In the genomic region with DNA sequence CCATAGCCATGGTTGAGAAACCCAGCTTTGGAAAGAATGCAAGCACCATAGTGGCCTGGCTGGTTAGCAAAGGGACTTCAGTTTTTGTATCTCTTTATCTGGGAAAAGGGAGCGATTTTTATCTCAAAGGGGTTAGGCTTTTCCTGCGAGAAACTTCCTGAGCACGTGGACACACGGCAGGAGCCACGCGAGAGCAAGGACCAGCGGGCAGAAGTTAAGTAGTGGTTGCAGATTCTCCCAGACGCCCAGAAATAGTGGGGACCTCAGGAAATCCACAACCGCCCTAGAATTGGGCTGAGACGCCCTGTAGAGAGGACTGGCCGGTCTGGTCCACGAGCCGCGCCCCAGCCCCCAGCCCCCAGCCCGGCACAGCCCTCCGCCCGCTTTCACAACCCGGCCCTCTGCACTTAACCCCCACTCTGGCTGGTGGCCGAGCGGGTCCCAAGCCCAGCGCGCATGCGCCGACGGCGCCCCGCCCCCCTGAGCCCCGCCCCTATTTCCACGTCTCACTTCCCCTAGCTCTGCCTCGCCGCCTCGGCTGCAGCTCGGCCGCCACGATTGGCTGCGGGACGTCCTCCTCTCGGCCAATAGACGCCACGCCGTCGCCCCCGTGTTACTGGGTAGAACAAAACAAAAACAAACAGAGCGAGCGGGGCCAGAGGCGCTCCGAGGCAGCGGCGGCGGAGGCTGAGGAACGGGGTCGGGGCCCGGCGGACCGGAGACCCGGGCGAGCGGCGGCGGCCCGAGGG, we compare ENCODE assay signal across 8 mouse cellular contexts. TPM values are rescaled to one million over a fixed set of nuclear protein-coding genes. Genes with fewer than 3 reads are reported as not detected.
DNase-seq lines count a peak whose midpoint lies in the region; ATAC-seq lines count a peak whose summit lies in the region.

No protein-coding gene starts in this region.

- peak overlapping the region; percentile 92 for H3K27ac ChIP-seq in forebrain, embryonic 10.5 days
- peak overlapping the region; percentile 86 for H3K27ac ChIP-seq in heart, embryonic 16.5 days (ENCODE audit: low read length)
- peak overlapping the region; percentile 92 for H3K27ac ChIP-seq in liver, embryonic 15.5 days (replicated peaks)
- H3K27ac ChIP-seq in neural tube, embryonic 12.5 days = peak overlapping the region; percentile 80

- peak; percentile 91 for DNase-seq in c-Kit-negative CD71-positive TER-119-positive erythroid progenitor cells, embryonic 14.5 days (ENCODE audit: low read depth, low spot score)
- DNase-seq in forebrain, embryonic 10.5 days (ENCODE audit: extremely low spot score, low spot score) = peak; percentile 99
- DNase-seq in kidney, postnatal 36 days = peak; percentile 96 to 97
- peak; percentile 92 for DNase-seq in telencephalon, adult 2 months (ENCODE audit: low read depth, low spot score)

- no peaks in the 10 kb centered on the region for H3K36me3 ChIP-seq in forebrain, embryonic 10.5 days (replicated peaks)
- no peaks in the 10 kb centered on the region for H3K36me3 ChIP-seq in heart, embryonic 16.5 days (ENCODE audit: control insufficient read depth, insufficient read depth)
- no peaks in the 10 kb centered on the region for H3K36me3 ChIP-seq in liver, embryonic 15.5 days (replicated peaks)
- no peaks in the 10 kb centered on the region for H3K36me3 ChIP-seq in neural tube, embryonic 12.5 days

- H3K9ac ChIP-seq in heart, embryonic 16.5 days (ENCODE audit: low read length) = peak overlapping the region; percentile 93
- peak overlapping the region; percentile 89 for H3K9ac ChIP-seq in liver, embryonic 15.5 days
- peak overlapping the region; percentile 92 for H3K9ac ChIP-seq in neural tube, embryonic 12.5 days

- no peaks in the 10 kb centered on the region for H3K27me3 ChIP-seq in forebrain, embryonic 10.5 days (ENCODE audit: poor library complexity, severe bottlenecking)
- no peaks in the 10 kb centered on the region for H3K27me3 ChIP-seq in heart, embryonic 16.5 days (ENCODE audit: control insufficient read depth, insufficient read depth, low read length)
- H3K27me3 ChIP-seq in liver, embryonic 15.5 days = no peaks in the 10 kb centered on the region
- H3K27me3 ChIP-seq in neural tube, embryonic 12.5 days (replicated peaks) = no peaks in the 10 kb centered on the region

- ATAC-seq in CD4-positive, CD25-positive, alpha-beta regulatory T cell, adult 4 months = peak; percentile 71
- ATAC-seq in heart, embryonic 16.5 days (replicated peaks; ENCODE audit: extremely low read depth, insufficient read depth, low FRiP score) = peak; percentile 97
- ATAC-seq in liver, embryonic 15.5 days (ENCODE audit: insufficient read depth) = peak; percentile 96
- peak; percentile 98 for ATAC-seq in neural tube, embryonic 12.5 days (ENCODE audit: low FRiP score, low read depth)

- H3K4me1 ChIP-seq in forebrain, embryonic 10.5 days = peaks cover 30% of the 10 kb centered on the region
- H3K4me1 ChIP-seq in heart, embryonic 16.5 days (ENCODE audit: control insufficient read depth, insufficient read depth, low read length) = peaks cover 27% of the 10 kb centered on the region
- H3K4me1 ChIP-seq in liver, embryonic 15.5 days (replicated peaks) = peaks cover 60% of the 10 kb centered on the region
- H3K4me1 ChIP-seq in neural tube, embryonic 12.5 days = peaks cover 13% of the 10 kb centered on the region

- H3K4me2 ChIP-seq in heart, embryonic 16.5 days (ENCODE audit: low read depth, low read length) = peak overlapping the region; percentile 83
- peak overlapping the region; percentile 93 for H3K4me2 ChIP-seq in liver, embryonic 15.5 days
- H3K4me2 ChIP-seq in neural tube, embryonic 12.5 days (replicated peaks) = peak overlapping the region; percentile 75

- no peaks in the 10 kb centered on the region for H3K9me3 ChIP-seq in forebrain, embryonic 10.5 days
- no peaks in the 10 kb centered on the region for H3K9me3 ChIP-seq in heart, embryonic 16.5 days (replicated peaks; ENCODE audit: control insufficient read depth, low read length)
- no peaks in the 10 kb centered on the region for H3K9me3 ChIP-seq in liver, embryonic 15.5 days (replicated peaks)
- H3K9me3 ChIP-seq in neural tube, embryonic 12.5 days = no peaks in the 10 kb centered on the region

- WGBS in forebrain, embryonic 10.5 days = under 1% methylated on average over 61 of the region's 61 CpGs
- WGBS in heart, embryonic 16.5 days = under 1% methylated on average over 57 of the region's 61 CpGs
- under 1% methylated on average over 60 of the region's 61 CpGs for WGBS in liver, embryonic 15.5 days (ENCODE audit: insufficient replicate concordance)
- under 1% methylated on average over 61 of the region's 61 CpGs for WGBS in neural tube, embryonic 12.5 days

- peak overlapping the region; percentile 95 for H3K4me3 ChIP-seq in forebrain, embryonic 10.5 days
- H3K4me3 ChIP-seq in heart, embryonic 16.5 days (ENCODE audit: low read length) = peak overlapping the region; percentile 98
- peak overlapping the region; percentile 94 for H3K4me3 ChIP-seq in liver, embryonic 15.5 days (replicated peaks)
- H3K4me3 ChIP-seq in neural tube, embryonic 12.5 days = peak overlapping the region; percentile 94

RNA-seq across cellular contexts. Expression of a gene that starts 10.9 kb away (rescaled TPM):
- 100 to 1,000 TPM; 447 to 643 TPM for polyA plus RNA-seq in CD4-positive, CD25-positive, alpha-beta regulatory T cell, adult 4 months (2017; shearing (Covaris generic))
- polyA plus RNA-seq in forebrain, embryonic 10.5 days (2016; fragmentation: Nextera tagmentation; extraction: Ambion mirVana) = 46.7 and 47.0 TPM in 2 replicates
- 32.0 and 37.9 TPM in 2 replicates for polyA plus RNA-seq in heart, embryonic 16.5 days (2015; fragmentation: Nextera tagmentation; extraction: Ambion mirVana)
- polyA plus RNA-seq in liver, embryonic 15.5 days (2015; fragmentation: Nextera tagmentation; extraction: Ambion mirVana) = 16.0 and 17.8 TPM in 2 replicates
- polyA plus RNA-seq in neural tube, embryonic 12.5 days (2016; fragmentation: Nextera tagmentation; extraction: Ambion mirVana) = 84.0 and 86.4 TPM in 2 replicates

RNA-seq across cellular contexts. Expression of a gene that starts 41.2 kb away (rescaled TPM):
- polyA plus RNA-seq in CD4-positive, CD25-positive, alpha-beta regulatory T cell, adult 4 months (2017; shearing (Covaris generic)) = 10 to 100 TPM; 65.7 to 68.8 TPM
- polyA plus RNA-seq in forebrain, embryonic 10.5 days (2016; fragmentation: Nextera tagmentation; extraction: Ambion mirVana) = 59.6 and 71.0 TPM in 2 replicates
- 32.0 and 36.0 TPM in 2 replicates for polyA plus RNA-seq in heart, embryonic 16.5 days (2015; fragmentation: Nextera tagmentation; extraction: Ambion mirVana)
- polyA plus RNA-seq in liver, embryonic 15.5 days (2015; fragmentation: Nextera tagmentation; extraction: Ambion mirVana) = 15.3 and 16.0 TPM in 2 replicates
- polyA plus RNA-seq in neural tube, embryonic 12.5 days (2016; fragmentation: Nextera tagmentation; extraction: Ambion mirVana) = 64.9 and 72.0 TPM in 2 replicates

RNA-seq across cellular contexts. Expression of a gene that starts 41.5 kb away (rescaled TPM):
- 100 to 1,000 TPM; 101 to 113 TPM for polyA plus RNA-seq in CD4-positive, CD25-positive, alpha-beta regulatory T cell, adult 4 months (2017; shearing (Covaris generic))
- polyA plus RNA-seq in forebrain, embryonic 10.5 days (2016; fragmentation: Nextera tagmentation; extraction: Ambion mirVana) = 104 and 105 TPM in 2 replicates
- 57.6 and 73.1 TPM in 2 replicates for polyA plus RNA-seq in heart, embryonic 16.5 days (2015; fragmentation: Nextera tagmentation; extraction: Ambion mirVana)
- polyA plus RNA-seq in liver, embryonic 15.5 days (2015; fragmentation: Nextera tagmentation; extraction: Ambion mirVana) = 37.4 and 37.6 TPM in 2 replicates
- polyA plus RNA-seq in neural tube, embryonic 12.5 days (2016; fragmentation: Nextera tagmentation; extraction: Ambion mirVana) = 120 and 121 TPM in 2 replicates

Comparison
In these comparisons a context has a peak if more than half of its experiments do, and no peak if none do; other contexts are left out.
1. Peak in every context shown above with its lines: DNase-seq, ATAC-seq, H3K4me3 ChIP-seq and H3K27ac ChIP-seq.